Mouse (Mus musculus): ENCODE data around the gene Fem1a. TPM values are rescaled to one million over a fixed set of nuclear protein-coding genes. Genes with fewer than 3 reads are reported as not detected.

The Fem1a gene
- polyA plus RNA-seq (2016; fragmentation: Nextera tagmentation; extraction: Ambion mirVana): 19.5 and 19.9 TPM in 2 replicates

DNA sequence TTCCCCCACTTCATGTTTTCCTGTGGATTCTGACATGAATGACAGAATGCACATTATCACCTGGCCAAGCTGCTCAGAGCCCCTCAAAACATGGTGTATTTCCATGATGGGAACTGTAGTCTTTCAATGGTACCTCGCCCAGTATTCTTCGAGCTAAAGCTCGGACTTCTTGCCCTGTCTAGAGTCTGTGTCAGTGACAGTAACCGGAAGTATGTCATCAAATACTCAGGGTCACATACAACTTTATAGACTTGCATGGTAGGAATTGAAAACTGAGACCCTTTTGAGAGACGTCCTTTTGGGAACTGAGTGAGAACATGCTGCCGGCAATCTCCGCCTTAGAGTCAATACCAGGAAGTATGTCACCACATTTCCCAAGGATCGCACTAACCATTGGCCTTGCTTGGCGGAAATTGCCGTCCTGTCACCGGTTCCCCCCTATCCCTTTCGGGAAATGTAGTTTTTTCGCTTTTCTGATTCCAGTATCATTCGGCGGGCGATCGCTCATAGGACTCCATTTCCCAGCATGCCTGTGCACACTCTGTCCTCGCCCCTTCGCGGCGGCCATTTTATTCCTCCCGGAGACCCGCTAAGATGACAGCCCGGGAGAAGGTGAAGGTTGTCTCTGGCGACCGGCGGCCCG is at the start of gene Fem1a:
Gene Fem1a, plus strand, starts transcription at position 572 of the 643 bp plus-strand sequence.
- peak; percentile 92 for ATAC-seq (ENCODE audit: insufficient number of reproducible peaks, low FRiP score)
- peak within 1 kb of the TSS; percentile 82 for H3K9ac ChIP-seq
- under 1% methylated on average over 28 of the region's 28 CpGs for WGBS

DNA sequence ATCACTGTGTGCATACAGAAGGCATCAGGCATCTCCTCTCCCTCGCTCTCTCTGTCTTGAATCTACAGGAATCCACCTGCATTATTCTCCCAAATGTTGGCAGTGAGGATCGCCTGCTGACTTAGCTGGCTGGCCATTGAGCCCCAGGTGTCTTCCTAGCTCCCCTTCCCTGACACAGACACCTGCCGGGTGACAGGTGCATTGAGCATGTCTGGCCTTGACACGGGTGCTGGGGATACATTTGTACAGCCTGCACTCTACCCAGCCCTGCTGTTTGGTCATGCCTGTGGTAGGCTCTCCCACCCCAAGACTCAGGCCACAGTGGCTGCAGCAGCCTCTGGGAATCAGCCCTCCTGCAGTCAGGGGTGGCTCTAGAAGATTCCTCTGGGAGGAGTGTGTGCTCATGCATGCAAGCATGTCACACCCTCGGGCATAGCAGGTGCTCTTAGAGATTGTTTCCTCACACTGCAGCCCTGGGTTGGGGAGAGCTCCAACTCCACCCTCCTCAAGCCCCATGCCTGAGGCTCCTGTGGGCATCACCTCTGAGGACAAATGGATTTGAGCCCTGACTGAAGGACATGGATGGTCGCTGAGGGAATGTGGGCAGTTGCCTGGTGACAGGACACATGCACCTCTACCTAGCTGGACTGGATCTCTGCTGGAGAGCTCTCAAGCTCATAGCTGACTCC is 49.5 kb upstream of the Fem1a start:
- Histone ChIP-seq H3K27ac (ENCODE audit: poor library complexity, severe bottlenecking) (no peak overlapping the region), H3K9ac (no peak overlapping the region), H3K9me3 (replicated peaks) (no peaks in the 10 kb centered on the region), H3K4me3 (no peak overlapping the region), H3K4me2 (no peak overlapping the region), H3K27me3 (replicated peaks) (no peaks in the 10 kb centered on the region), H3K4me1 (replicated peaks) (no peaks in the 10 kb centered on the region), H3K36me3 (peaks cover 99% of the 10 kb centered on the region)
- no peak for ATAC-seq (ENCODE audit: insufficient number of reproducible peaks, low FRiP score)
- 82% methylated on average over 6 of the region's 6 CpGs for WGBS

More for the DNA sequence above, at the start of gene Fem1a:
- H3K4me3 ChIP-seq: peak within 1 kb of the TSS; percentile 82
- no peaks in the 10 kb centered on the region for H3K27me3 ChIP-seq (replicated peaks)
- H3K36me3 ChIP-seq: peaks cover 39% of the 10 kb centered on the region
- H3K9me3 ChIP-seq (replicated peaks): no peaks in the 10 kb centered on the region
- H3K4me2 ChIP-seq: peak within 1 kb of the TSS; percentile 99
- H3K4me1 ChIP-seq (replicated peaks): peaks cover 42% of the 10 kb centered on the region
- peak within 1 kb of the TSS; percentile 85 for H3K27ac ChIP-seq (ENCODE audit: poor library complexity, severe bottlenecking)

DNA sequence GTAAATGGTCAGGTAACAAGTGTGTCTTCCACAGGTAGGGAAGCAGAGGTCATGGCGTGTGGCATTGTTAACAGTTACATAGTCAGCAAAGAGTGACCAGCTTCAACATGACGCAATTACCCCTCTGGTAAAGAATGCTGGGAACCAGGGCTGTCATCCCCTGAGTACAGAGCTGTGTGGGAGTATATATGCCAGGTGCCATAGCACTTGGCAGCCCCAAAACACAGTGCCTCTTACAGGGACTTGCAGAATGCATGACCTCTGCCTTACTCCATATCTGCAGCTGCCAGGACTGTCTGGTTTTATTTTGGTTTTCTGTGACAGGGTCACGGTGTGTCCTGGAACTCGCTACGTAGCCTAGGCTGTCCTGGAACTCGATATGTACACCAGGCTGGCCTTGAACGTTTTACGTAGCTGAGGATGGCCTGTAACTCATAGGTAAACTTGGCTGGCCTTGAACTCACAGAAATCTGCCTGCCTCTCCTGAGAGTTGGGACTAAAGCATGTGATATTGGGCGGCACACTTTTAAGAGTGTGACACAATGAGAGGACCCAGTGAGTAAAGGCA is 48.6 kb upstream of the Fem1a start:
- Histone ChIP-seq H3K4me3 (no peak overlapping the region), H3K9ac (no peak overlapping the region), H3K4me2 (no peak overlapping the region), H3K36me3 (peaks cover 89% of the 10 kb centered on the region), H3K27me3 (replicated peaks) (no peaks in the 10 kb centered on the region), H3K9me3 (replicated peaks) (no peaks in the 10 kb centered on the region), H3K27ac (ENCODE audit: poor library complexity, severe bottlenecking) (no peak overlapping the region), H3K4me1 (replicated peaks) (peaks cover 5% of the 10 kb centered on the region; the same call in 1 of the 2 replicates)
- ATAC-seq (ENCODE audit: insufficient number of reproducible peaks, low FRiP score): no peak
- 85% methylated on average over 9 of the region's 9 CpGs for WGBS

DNA sequence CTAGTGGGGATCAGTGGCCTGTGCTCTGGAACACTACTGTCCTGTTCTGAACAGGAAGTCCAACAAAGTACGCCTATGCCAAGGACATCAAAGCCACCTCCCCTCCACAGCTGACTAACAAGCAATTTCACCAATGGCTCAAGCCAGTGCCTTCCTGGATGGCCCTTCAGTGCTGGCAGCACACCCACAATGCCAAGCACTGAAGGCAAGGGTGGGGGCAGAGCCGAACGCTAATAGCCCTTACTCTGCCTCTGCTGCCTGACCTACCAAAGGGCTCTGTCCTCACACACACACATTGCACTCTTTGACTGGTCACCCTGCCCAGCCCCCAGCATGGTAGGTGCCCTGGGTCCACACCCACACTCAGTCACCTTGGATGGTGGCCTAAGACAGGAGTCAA is 47.8 kb upstream of the Fem1a start:
- 87% methylated on average over 3 of the region's 3 CpGs for WGBS
- peaks cover 7% of the 10 kb centered on the region; the same call in 1 of the 2 replicates for H3K4me1 ChIP-seq (replicated peaks)
- no peak for ATAC-seq (ENCODE audit: insufficient number of reproducible peaks, low FRiP score)
- H3K36me3 ChIP-seq: peaks cover 82% of the 10 kb centered on the region
- no peak overlapping the region for H3K9ac ChIP-seq
- no peaks in the 10 kb centered on the region for H3K27me3 ChIP-seq (replicated peaks)
- no peak overlapping the region for H3K27ac ChIP-seq (ENCODE audit: poor library complexity, severe bottlenecking)
- no peak overlapping the region for H3K4me2 ChIP-seq
- no peak overlapping the region for H3K4me3 ChIP-seq
- H3K9me3 ChIP-seq (replicated peaks): no peaks in the 10 kb centered on the region

DNA sequence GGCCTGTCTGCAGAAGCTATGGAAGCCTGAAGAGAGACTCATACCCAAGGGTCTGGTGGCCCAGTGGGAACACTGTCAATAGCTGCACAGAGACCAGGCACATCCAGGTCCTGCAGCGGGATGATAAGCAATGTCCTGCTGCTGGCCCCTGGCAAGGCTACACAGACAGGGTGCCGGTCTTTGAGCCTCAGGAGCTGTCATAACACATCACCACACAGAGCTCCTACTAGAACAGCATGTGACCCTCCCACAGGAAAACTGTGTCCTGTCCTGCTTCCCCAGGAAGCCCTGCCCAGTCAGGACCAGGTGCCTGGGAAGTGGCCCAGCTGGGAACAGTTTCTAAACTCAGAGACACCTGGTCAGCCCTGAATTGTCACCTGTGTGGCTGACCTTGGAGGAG is 45.5 kb upstream of the Fem1a start:
- 74% methylated on average over 2 of the region's 2 CpGs for WGBS

DNA sequence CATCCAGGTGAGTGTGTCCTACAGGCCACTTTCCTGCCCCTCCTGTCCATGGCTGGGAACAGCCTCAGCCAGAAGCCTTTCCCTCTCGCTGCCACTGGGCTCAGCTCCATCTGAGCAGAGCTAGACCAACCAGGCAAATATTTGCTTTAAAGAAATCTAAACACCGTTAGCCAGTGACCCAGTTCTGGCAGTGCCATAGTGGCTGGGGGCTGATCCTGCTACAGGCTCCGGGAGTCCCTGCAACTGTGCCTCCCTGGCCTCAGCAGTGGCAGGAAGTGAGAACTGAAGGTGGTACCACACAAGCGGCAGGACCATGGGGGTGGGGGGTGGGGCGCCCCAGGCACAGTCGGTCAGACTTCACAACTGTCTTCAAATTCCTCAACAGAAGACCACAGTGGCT is 43.9 kb upstream of the Fem1a start:
- Histone ChIP-seq H3K27ac (ENCODE audit: poor library complexity, severe bottlenecking) (no peak overlapping the region), H3K4me3 (no peak overlapping the region), H3K9ac (no peak overlapping the region), H3K4me1 (replicated peaks) (peaks cover 25% of the 10 kb centered on the region), H3K27me3 (replicated peaks) (no peaks in the 10 kb centered on the region), H3K9me3 (replicated peaks) (no peaks in the 10 kb centered on the region), H3K36me3 (peaks cover 53% of the 10 kb centered on the region), H3K4me2 (no peak overlapping the region)
- 64% methylated on average over 6 of the region's 6 CpGs for WGBS
- no peak for ATAC-seq (ENCODE audit: insufficient number of reproducible peaks, low FRiP score)

More for the DNA sequence above, 45.5 kb upstream of the Fem1a start:
- Histone ChIP-seq H3K9ac (no peak overlapping the region), H3K4me2 (no peak overlapping the region), H3K4me3 (no peak overlapping the region), H3K9me3 (replicated peaks) (no peaks in the 10 kb centered on the region), H3K36me3 (peaks cover 69% of the 10 kb centered on the region), H3K27me3 (replicated peaks) (no peaks in the 10 kb centered on the region), H3K4me1 (replicated peaks) (peaks cover 9% of the 10 kb centered on the region), H3K27ac (ENCODE audit: poor library complexity, severe bottlenecking) (no peak overlapping the region)
- ATAC-seq (ENCODE audit: insufficient number of reproducible peaks, low FRiP score): no peak

DNA sequence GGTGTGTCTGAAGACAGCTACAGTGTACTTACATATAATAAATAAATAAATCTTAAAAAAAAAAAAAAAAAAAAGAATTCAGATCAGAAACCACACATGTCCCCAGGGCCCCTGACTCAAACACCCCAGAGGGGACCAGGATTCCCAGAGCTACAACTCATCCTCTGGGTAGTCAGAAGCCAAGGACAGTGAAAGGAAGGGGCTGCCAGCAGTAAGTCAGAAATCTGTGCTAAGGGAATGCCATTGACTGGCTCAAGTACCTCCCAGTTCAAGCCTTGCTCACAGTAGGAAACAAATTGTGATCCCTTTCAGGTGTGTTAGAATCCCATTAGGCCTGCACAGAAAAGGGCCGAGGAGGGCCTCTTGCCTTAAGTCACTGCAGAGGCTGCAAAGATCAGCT is 42.4 kb upstream of the Fem1a start:
- Histone ChIP-seq H3K4me2 (no peak overlapping the region), H3K9ac (no peak overlapping the region), H3K27ac (ENCODE audit: poor library complexity, severe bottlenecking) (no peak overlapping the region), H3K4me3 (no peak overlapping the region), H3K9me3 (replicated peaks) (no peaks in the 10 kb centered on the region), H3K36me3 (peaks cover 38% of the 10 kb centered on the region), H3K27me3 (replicated peaks) (no peaks in the 10 kb centered on the region), H3K4me1 (replicated peaks) (peaks cover 30% of the 10 kb centered on the region)
- WGBS: 74% methylated on average over 1 of the region's 1 CpGs
- no peak for ATAC-seq (ENCODE audit: insufficient number of reproducible peaks, low FRiP score)

DNA sequence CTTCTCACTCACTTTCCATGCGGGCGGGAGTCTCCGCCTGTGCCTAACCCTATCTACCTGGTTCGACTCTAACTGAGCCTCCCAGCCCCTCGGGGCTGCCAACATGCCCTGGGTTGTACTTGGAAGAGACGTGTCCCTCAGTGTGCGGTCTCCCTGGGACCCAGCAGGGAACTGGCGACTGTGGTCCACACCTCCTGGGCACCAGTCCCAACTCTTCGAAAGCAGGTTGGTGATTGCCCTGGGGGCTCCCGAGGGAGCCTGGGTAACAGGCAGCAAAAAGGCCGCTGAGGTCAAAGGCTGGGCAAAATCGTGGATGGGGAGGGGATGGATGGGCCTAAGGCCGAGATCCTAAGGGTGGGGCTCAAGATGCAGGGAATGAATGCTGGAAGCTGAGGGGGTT is 38.9 kb upstream of the Fem1a start:
- peak overlapping the region; percentile 97 for H3K9ac ChIP-seq
- H3K4me3 ChIP-seq: peak overlapping the region; percentile 98
- 64% methylated on average over 13 of the region's 13 CpGs for WGBS
- peaks cover 29% of the 10 kb centered on the region for H3K4me1 ChIP-seq (replicated peaks)
- H3K9me3 ChIP-seq (replicated peaks): no peaks in the 10 kb centered on the region
- no peak for ATAC-seq (ENCODE audit: insufficient number of reproducible peaks, low FRiP score)
- H3K27me3 ChIP-seq (replicated peaks): 0 out of 2 replicates have a peak, but pooled peaks cover 2% of the 10 kb centered on the region
- peak overlapping the region; percentile 81 for H3K4me2 ChIP-seq
- H3K36me3 ChIP-seq: peaks cover 10% of the 10 kb centered on the region
- no peak overlapping the region for H3K27ac ChIP-seq (ENCODE audit: poor library complexity, severe bottlenecking)

DNA sequence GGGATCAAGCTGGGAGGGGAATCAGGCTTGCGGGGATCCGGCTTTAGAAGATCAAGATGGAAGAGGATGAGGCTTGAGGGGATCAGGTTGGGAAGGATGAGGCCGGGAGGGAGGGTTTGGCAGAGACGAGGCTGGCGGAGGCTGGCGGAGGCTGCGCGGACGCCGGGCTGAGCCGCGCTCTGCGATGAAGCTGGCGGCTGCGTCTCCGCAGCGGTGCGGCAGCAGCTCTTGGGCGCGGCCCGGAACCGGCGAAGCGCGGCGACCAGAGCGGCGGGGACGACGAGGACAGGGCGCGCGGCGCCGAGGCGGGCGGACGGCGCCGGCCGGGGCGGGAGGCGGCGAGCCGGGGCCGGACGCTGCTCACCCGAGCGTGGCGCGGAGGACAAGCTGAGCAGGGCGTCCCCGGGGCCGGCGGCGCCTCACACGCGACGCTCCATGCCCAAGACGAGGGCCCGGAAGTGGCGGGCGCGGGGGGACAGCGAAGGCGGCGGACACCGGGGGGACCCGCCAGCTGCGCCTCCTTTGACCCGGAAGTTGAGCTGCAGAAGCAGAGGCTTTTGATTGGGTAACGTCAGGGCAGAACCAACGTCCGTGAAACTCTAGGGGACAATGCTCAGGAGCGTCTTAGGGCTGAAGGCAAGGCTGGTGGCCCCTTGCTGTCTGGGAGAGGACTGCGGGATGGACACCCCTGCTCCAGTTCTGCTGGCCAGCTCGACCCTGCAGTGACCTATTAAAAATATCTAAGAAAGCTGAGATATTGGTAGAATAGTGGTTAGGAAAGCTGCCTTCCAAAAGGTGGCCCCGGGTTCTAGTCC is 38.0 kb upstream of the Fem1a start, which contains the start of gene Dpp9:
Gene Dpp9, minus strand, starts transcription at position 529 of the 815 bp plus-strand sequence.
- whole genome bisulfite sequencing: under 1% methylated on average over 75 of the region's 78 CpGs
- peaks cover 10% of the 10 kb centered on the region for H3K36me3 ChIP-seq

DNA sequence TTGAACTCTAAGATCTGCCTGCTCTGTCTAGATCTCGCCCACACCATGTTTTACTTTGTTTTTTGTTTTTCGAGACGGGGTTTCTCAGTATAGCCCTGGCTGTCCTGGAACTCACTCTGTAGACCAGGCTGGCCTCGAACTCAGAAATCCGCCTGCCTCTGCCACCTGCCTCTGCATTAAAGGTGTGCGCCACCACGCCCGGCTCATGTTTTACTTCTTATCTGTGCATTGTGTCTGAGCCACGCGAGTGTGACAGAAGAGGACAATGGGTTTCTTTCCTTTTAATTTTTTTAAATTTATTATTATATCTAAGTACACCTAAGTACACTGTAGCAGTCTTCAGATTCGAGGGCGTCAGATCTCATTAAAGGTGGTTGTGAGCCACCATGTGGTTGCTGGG is 37.4 kb upstream of the Fem1a start:
- Histone ChIP-seq H3K27ac (ENCODE audit: poor library complexity, severe bottlenecking) (peak overlapping the region; percentile 72), H3K27me3 (replicated peaks) (0 out of 2 replicates have a peak, but pooled peaks cover 3% of the 10 kb centered on the region), H3K36me3 (peaks cover 10% of the 10 kb centered on the region), H3K4me1 (replicated peaks) (peaks cover 23% of the 10 kb centered on the region), H3K4me2 (peak overlapping the region; percentile 81), H3K4me3 (peak overlapping the region; percentile 98), H3K9me3 (replicated peaks) (no peaks in the 10 kb centered on the region), H3K9ac (peak overlapping the region; percentile 97)
- 39% methylated on average over 12 of the region's 12 CpGs for WGBS
- ATAC-seq (ENCODE audit: insufficient number of reproducible peaks, low FRiP score): no peak

More for the DNA sequence above, 38.0 kb upstream of the Fem1a start, which contains the start of gene Dpp9:
- peak; percentile 98 for ATAC-seq (ENCODE audit: insufficient number of reproducible peaks, low FRiP score)
- Histone ChIP-seq H3K4me1 (replicated peaks) (peaks cover 23% of the 10 kb centered on the region), H3K27me3 (replicated peaks) (0 out of 2 replicates have a peak, but pooled peaks cover 3% of the 10 kb centered on the region), H3K9me3 (replicated peaks) (no peaks in the 10 kb centered on the region), H3K4me2 (peak within 1 kb of the TSS; percentile 81), H3K9ac (peak within 1 kb of the TSS; percentile 97), H3K27ac (ENCODE audit: poor library complexity, severe bottlenecking) (peak within 1 kb of the TSS; percentile 85), H3K4me3 (peak within 1 kb of the TSS; percentile 98)

Measured in heart, embryonic 12.5 days (tissue).